Mouse (Mus musculus): ENCODE results near the gene Ifi202b.
"Not testable (repeated sequence)": the region's sequence is repeated elsewhere in the genome, so short reads cannot be mapped to it uniquely, and the experiment has no call there.

Ifi202b gene

GRCm38 (mm10) chr1:173982694-173983305 is at the start of gene Ifi202b:
Ifi202b (minus strand) TSS chr1:173982744.
- not testable (repeated sequence) for DNase-seq

DNA sequence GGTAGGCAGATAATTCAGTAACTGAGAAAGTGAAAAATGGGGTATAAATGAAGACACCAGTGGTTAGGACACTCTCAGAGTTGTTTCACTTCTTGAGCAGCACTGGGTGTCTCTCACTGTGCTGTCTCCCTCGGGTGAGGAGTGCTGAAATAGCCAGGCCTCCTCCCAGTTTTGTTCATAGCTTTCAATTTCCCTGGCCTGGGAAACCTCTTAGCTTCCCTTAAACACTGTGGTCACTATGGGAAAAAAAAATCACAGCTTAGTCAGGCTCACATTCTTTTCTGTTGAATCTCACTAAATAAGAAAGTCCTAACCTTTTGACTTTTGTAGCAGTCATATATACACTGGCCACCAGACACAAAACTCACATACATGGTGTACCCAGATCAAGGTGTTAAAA is 49.2 kb upstream of the Ifi202b start, which contains the start of gene Ifi205:
Gene Ifi205 (minus strand): TSS at position 113 of the 400 bp plus-strand sequence.
- DNase-seq: no peak

DNA sequence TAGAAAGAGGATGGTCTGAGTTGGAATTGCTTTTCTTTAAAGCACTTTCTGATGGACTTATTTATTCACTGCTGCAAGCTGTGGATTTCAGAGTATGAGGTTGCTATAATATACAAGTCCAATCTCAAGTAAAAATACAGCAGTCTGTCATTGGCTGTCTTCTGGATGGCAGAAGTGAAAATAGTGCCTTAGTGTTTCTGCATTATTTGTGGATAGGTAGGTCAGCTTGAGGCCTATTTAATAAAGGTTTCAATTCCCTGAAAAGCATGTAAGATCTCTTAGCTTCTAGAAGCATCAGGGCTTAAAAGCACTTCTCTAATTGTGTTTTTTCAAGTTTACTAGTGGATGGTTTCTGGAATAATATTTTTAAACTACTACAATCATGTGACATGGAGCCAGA is 24.5 kb upstream of the Ifi202b start:
- DNase-seq: not testable (repeated sequence)

DNA sequence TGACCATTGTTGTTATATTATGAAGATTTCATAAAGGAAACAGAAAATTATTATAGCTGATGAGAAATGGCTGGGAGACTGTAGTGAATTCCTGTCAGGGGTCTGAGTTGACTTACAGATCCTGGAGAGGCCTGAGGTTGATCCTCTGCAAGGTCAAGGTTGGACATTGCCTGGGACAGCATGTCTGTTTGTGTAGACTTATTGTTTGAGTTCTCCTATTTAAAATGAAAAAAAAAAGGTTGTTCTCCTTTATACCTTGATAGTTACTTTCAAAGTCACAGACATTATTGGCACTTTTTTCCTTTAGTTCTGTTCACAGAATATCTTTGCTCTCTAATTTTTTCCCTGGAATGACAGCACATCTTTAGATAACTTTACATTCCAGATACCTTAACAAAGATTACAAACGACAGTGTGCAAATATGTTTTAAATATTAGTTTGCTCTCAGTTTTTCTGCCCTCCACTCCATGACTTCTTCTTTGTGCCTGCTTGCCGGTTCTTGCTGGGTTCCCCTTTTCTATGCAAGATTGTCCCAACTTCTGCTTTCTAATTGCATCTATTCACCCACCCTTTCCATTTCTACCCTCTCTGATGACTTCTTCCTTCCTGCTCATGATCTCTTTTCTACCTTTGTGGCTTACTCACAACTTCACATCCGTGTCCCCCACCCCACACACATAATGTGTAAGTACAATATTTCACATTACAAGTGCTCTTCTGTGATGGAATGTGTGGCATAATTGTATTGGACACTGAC is 22.0 kb upstream of the Ifi202b start:
- DNase-seq: not testable (repeated sequence)

- no peak for DNase-seq
Observed at GRCm38 (mm10) chr1:173995003-173995402, 12.5 kb upstream of the Ifi202b start.

DNA sequence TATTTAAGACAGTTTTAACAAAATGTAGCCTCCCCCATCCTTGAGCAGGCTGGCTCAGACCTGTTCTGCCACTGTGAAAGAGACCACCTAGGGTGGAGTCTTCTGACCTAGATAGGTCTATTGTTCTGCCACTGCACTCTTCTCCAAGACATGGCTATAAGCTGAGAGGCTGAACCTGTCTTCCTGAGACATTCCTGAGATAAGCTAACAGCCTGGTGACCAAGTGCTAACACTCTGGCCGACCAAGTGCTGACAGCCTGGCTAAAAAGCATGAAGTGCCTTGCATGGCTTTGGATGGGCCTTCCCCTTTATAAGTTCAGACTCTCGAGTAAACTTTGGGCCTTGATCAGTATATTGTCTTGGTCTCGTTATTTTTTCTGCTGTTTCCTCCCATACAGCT is 1.5 kb downstream of the Ifi202b start:
- not testable (repeated sequence) for DNase-seq

DNA sequence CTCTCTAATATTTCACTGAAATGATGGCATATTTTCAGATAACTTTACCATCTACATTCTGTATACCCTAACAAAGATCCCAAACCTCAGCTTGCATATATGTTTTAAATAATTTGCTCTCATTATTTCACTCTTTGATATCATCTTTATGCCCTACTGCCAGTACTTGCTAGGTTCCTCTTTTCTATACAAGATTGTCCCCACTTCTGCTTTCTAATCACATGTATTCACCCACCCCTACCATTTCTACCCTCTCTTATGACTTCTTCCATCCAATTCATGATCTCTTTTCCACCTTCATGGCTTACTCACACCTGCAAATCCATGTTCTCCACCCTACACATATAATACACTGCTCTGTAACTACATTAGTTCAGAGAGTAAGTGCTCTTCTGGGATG is 4.9 kb downstream of the Ifi202b start:
- no peak for DNase-seq

DNA sequence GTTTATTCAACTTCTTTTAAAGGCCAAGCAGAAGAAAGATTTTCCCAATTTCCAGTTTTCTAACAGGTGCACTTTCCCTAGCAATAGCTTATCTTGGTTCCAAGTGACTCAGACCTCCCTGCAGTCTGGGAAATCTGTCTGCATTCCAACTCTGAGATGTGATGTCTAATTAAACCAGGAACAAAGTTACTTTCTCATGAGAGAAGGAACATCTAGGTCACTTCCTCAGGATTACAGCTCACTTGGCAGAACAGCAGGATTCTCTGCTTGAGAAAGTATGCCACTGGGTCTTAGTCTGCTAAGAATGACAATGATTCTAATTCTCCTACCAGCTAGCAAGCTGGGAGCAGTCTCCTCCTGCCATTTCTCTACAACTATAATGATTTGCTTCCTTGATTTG is 9.4 kb downstream of the Ifi202b start:
- no peak for DNase-seq

DNA sequence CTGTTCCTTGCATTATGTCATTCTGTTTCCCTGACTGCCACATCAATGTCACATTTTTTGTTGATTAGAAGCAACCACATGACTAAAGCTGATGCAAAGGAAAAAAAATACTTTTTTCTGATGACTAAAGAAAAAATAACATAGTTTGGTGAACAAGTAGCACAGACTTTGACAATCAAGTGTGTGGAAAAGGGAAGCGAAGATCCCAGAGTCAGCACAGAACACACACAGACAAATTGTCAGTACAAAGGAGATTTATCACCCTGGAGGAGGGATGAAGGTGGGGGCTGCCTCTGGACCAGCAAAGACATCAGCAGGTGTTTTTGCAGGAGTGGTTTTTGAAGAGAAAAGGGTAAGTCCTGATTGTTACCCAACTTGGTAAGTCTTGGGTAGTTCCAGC is 21.1 kb downstream of the Ifi202b start:
- DNase-seq: not testable (repeated sequence)

- not testable (repeated sequence) for DNase-seq
Observed at GRCm38 (mm10) chr1:173959998-173960397, 22.5 kb downstream of the Ifi202b start.

- not testable (repeated sequence) for DNase-seq
Observed at GRCm38 (mm10) chr1:173955839-173956527, 26.6 kb downstream of the Ifi202b start.

GRCm38 (mm10) chr1:173955071-173955796 is 27.3 kb downstream of the Ifi202b start:
- no peak for DNase-seq

DNA sequence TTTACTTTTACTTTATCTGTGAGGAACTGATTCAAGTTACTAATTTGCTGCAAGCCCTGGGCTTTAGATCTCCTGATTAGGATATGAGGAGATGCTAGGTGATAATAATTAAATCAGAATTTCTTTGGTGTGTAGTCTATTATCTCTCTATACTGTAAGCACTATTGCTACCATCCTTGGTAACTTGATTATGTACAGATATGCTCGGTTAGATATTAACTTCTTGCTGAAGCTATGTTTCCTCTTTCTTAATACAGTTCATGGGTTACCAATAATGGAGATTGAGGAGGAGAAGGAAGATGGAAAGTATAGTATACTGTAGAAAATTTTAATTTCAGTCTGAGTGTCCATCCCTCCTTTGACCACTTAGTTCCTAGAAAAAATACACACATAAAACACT is 29.0 kb downstream of the Ifi202b start:
- no peak for DNase-seq

- peak; percentile 27 for DNase-seq
Observed at GRCm38 (mm10) chr1:173949044-173949443, 33.5 kb downstream of the Ifi202b start.

DNA sequence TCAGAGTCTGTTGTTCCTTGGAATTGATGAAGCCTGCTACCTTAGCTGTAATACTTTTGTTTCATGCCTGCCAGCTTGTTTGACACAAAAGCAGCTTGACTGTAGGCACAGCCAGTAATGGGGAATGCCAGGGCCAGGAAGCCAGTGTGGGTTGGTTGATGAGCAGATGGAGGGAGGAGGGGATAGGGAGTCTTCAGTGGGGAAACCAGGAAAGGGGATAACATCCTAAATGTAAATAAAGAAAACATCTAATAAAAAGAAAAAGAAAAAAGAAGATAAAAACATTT is 39.8 kb downstream of the Ifi202b start:
- peak; percentile 10 for DNase-seq

DNA sequence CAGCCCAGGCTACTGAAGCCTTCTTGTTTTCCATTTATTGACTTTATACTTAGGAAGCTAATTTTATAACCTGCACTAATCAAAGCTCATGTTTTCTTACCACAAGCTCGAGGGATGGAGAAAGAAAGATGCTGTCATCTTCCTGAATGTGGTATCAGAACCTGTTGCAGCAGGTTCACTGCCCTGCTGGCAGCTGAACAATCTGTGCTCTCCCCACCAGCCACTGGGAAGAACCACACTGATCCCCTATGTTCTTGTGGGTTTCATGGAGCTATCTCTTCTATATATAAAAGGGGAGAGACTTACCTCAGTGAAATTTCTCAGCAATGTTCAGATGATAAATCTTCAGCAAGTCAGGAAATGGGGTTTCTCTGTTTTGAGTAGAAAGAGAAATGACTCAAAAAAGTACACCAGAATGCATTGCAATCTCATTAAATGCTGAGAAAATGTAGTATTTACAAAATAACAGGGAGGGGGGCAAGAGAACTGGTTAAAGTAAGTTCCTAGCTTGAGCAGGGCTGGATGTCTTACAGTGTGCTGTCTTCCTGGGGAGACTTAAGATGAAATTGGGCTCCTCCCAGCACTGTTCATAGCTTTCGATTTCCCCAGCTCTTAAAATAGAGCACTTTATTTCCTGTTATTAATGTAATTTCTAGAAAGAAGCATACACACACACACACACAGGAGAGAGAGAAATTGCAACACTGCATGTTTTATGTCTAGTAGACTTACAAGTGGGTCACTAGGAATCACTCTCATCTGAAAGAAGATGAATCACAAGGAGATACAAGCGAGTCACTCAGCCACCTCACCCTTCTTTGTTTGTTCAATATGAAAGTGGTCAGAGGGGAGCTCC is 40.4 kb downstream of the Ifi202b start, which contains the start of the genes Mndal and Ifi203:
Gene Mndal (minus strand): TSS at position 568 of the 856 bp plus-strand sequence.
Gene Ifi203 (minus strand): TSS at position 749 of the 856 bp plus-strand sequence.
- DNase-seq: not testable (repeated sequence)

- DNase-seq: not testable (repeated sequence)
Observed at GRCm38 (mm10) chr1:173941522-173941921, 41.0 kb downstream of the Ifi202b start.

GRCm38 (mm10) chr1:173919279-173919678 is 63.3 kb downstream of the Ifi202b start:
- not testable (repeated sequence) for DNase-seq

- no peak for DNase-seq
Observed at GRCm38 (mm10) chr1:173914559-173914958, 68.0 kb downstream of the Ifi202b start.

DNA sequence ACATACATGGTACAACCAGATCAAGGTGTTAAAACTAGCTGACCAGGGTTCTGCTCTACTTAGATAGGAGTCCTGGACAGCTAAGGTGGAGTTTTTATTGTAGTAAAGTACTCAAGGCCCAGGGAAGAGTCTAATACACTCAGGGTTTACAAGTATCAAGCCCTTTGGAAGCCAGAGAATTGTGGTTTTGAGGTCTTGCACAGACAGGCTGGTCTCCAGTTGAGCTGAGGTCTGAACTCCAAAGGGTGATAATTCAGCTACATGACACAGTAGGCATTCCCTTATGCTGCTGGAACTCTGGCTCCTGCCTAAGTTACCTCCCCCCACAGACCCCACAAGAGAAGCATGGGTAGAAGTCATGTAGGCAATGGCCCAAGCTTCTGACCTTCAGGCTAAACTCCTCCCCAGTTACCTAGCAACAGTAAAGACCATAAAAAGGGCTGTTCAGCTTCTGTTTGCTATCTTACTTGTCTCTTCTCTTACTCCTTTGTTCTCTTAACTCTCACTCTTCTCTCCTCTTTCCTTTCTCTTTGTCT is 69.2 kb downstream of the Ifi202b start:
- not testable (repeated sequence) for DNase-seq
